Mouse (Mus musculus): ENCODE results near the gene Fry. TPM values are rescaled to one million over a fixed set of nuclear protein-coding genes. Genes with fewer than 3 reads are reported as not detected.

The Fry gene
- polyA plus RNA-seq, 1 experiment from 2014 or later: 14.7 TPM

DNA sequence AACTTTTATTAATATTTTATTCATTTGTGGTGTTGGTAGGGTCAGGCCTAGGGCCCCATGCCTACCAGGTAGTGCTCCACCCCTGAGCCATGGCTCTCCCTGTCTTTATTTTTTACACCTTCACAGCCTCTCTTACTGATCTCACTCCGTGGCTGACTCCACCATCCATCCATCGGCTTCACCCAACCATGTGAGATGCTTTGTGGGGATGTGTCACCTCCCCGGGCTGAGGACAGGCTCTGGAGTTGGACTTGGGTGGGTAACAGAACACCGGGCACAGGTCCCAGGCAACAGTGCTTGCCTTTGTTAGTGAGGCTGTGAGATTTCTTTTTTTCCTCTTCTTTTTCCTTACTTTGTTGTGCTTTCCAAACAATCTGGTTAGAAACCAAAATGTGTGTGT is 67.7 kb downstream of the Fry start:
- 81% methylated on average over 4 of the region's 4 CpGs for WGBS
- Histone ChIP-seq H3K27me3 (ENCODE audit: insufficient read depth, poor library complexity, severe bottlenecking) (no peaks in the 10 kb centered on the region), H3K9me3 (no peaks in the 10 kb centered on the region; the same call in 1 of the 2 replicates), H3K4me3 (no peak overlapping the region), H3K36me3 (0 out of 2 replicates have a peak, but pooled peaks cover 3% of the 10 kb centered on the region), H3K27ac (no peak overlapping the region), H3K4me1 (no peaks in the 10 kb centered on the region)
- peak; percentile 59 for DNase-seq (ENCODE audit: low spot score)

DNA sequence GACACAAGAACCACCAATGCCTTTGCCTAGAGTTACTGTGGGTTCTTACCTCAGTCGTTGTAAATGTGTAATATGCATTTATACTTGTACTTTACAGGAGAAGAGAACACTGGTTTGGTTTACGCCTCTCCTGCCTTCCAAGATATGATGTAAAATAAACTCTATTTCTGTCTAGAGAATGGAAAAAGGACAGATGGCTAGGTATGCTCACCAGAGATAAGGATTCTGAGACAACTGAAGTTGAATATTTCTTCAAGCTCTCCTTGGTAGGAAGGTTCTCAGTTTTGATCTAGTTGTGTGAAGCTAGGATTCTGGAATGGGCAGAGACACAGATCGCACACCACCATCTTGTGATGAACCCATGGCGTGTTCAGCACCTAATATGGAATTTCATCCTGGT is 68.2 kb downstream of the Fry start:
- Histone ChIP-seq H3K27me3 (ENCODE audit: insufficient read depth, poor library complexity, severe bottlenecking) (no peaks in the 10 kb centered on the region), H3K9me3 (no peaks in the 10 kb centered on the region; the same call in 1 of the 2 replicates), H3K27ac (no peak overlapping the region), H3K36me3 (0 out of 2 replicates have a peak, but pooled peaks cover 3% of the 10 kb centered on the region), H3K4me3 (no peak overlapping the region), H3K4me1 (no peaks in the 10 kb centered on the region)
- WGBS: 84% methylated on average over 4 of the region's 4 CpGs
- DNase-seq (ENCODE audit: low spot score): no peak

DNA sequence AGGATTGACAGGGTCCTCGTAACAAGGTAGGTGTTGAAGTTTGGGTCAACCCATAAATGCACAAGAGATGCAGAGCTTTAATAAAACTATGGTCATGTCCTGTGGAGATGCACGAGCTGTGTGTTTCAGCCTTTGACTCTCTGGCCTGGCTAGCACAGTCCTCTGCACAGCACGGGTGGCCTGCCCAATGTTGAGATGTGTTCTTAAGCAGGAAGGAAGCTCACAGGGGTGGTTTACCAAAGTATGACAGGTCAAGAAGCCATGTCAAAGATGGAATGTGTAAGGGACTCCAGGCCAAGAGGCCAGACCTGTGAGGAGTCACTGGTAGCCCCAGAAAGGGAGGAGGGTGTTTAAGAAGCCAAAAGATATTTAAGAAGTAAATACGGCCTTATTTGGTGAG is 69.6 kb downstream of the Fry start:
- peak; percentile 55 for DNase-seq (ENCODE audit: low spot score)
- WGBS: 82% methylated on average over 4 of the region's 4 CpGs
- Histone ChIP-seq H3K36me3 (0 out of 2 replicates have a peak, but pooled peaks cover 3% of the 10 kb centered on the region), H3K27me3 (ENCODE audit: insufficient read depth, poor library complexity, severe bottlenecking) (no peaks in the 10 kb centered on the region), H3K4me3 (no peak overlapping the region), H3K27ac (no peak overlapping the region), H3K9me3 (no peaks in the 10 kb centered on the region; the same call in 1 of the 2 replicates), H3K4me1 (no peaks in the 10 kb centered on the region)

DNA sequence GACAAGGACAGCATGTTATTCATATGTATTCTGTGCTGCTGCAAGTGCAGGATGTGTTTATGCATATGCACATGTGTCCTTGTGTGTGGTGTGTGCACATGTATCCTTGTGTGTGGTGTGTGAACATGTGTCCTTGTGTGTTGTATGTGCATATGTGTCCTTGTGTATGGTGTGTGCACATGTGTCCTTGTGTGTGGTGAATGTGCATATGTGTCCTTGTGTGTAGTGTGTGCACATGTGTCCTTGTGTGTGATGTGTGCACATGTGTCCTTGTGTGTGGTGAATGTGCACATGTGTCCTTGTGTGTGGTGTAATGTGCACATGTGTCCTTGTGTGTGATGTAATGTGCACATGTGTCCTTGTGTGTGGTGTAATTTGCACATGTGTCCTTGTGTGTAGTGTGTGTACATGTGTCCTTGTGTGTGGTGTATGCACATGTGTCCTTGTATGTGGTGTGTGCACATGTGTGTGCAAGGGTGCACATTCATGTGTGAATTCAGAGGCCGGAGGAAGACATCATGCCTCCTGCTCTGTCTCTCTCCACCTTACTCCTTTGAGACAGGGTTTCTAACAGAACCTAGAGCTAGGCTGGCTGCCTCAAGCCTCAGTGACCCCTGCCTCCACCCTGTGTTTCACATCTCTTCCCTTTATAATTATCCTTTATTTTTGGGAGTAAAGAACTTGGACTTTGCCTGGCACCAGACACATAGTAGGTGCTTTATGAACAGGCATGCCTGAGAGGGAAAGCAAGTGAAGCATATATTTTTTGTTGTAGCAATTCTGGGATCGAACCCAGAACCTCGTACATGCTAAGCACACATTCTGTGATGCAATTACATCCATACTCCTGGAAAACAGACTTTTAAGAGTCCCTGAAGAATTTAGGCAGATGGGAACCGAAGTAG is 72.3 kb downstream of the Fry start:
- no peak overlapping the region for H3K4me3 ChIP-seq
- H3K9me3 ChIP-seq: no peaks in the 10 kb centered on the region; the same call in 1 of the 2 replicates
- DNase-seq (ENCODE audit: low spot score): peak; percentile 58
- WGBS: 85% methylated on average over 4 of the region's 4 CpGs
- no peak overlapping the region for H3K27ac ChIP-seq
- 0 out of 2 replicates have a peak, but pooled peaks cover 3% of the 10 kb centered on the region for H3K36me3 ChIP-seq
- no peaks in the 10 kb centered on the region for H3K27me3 ChIP-seq (ENCODE audit: insufficient read depth, poor library complexity, severe bottlenecking)
- H3K4me1 ChIP-seq: no peaks in the 10 kb centered on the region

DNA sequence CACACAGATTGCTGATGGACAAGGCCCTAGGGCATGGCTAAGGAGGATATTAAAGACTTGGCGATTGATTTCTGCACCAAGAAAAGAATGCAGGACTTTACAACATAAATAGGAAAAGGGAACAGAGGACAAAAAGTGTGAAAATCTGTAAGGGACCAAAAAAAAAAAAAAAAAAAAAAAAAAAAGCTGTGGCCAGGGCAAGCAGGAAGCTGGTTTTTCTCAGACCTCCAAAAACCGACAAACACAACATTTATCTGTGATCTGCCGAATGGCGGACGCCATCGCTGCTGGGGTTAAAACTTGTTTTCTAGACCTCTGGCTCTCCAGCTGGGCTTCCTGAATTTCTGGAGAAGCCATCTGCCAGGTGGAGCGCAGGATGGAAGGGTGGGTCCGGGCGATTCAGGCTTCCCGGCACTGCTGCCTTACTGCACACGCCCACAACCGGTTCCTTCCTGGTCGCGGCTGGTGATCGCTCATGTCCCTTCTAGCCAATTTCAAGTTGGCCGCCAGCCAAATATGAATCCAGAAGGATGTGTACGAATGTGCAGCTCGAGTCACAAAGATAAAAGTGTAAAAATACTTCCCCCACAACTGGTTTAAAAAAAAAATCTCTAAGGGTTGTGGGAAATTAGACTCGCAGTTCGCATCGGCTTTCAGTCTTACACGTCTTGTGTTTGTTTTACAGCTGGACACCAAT is 77.2 kb downstream of the Fry start:
- DNase-seq (ENCODE audit: low spot score): peak; percentile 84
- Histone ChIP-seq H3K4me1 (no peaks in the 10 kb centered on the region), H3K9me3 (no peaks in the 10 kb centered on the region; the same call in 1 of the 2 replicates), H3K4me3 (peak overlapping the region; percentile 62), H3K27ac (peak overlapping the region; percentile 77), H3K27me3 (ENCODE audit: insufficient read depth, poor library complexity, severe bottlenecking) (no peaks in the 10 kb centered on the region), H3K36me3 (0 out of 2 replicates have a peak, but pooled peaks cover under 1% of the 10 kb centered on the region)
- WGBS: 5% methylated on average over 22 of the region's 22 CpGs

DNA sequence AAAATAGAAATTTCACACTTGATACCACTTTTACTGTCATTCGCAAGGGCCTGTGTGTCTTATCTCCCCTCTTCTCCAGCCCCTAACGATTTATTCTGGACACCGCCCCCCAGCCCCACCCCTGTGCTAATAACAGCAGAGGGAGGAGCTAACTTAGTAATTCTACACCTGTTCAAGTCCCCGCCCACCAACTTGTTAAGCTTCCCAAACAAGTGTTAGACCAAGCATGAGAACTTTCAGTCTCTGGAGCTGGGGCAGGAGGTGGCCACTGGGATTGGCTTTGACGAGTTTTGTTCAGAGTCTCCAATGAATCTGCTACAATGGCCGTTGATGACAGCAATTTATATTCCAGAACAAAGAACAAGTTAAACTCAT is 77.8 kb downstream of the Fry start:
- H3K4me1 ChIP-seq: no peaks in the 10 kb centered on the region
- WGBS: 6% methylated on average over 6 of the region's 6 CpGs
- no peaks in the 10 kb centered on the region for H3K9me3 ChIP-seq
- peak overlapping the region; percentile 62 for H3K4me3 ChIP-seq
- H3K36me3 ChIP-seq: no peaks in the 10 kb centered on the region
- H3K27me3 ChIP-seq (ENCODE audit: insufficient read depth, poor library complexity, severe bottlenecking): no peaks in the 10 kb centered on the region
- H3K27ac ChIP-seq: peak overlapping the region; percentile 77
- peak; percentile 81 for DNase-seq (ENCODE audit: low spot score)

DNA sequence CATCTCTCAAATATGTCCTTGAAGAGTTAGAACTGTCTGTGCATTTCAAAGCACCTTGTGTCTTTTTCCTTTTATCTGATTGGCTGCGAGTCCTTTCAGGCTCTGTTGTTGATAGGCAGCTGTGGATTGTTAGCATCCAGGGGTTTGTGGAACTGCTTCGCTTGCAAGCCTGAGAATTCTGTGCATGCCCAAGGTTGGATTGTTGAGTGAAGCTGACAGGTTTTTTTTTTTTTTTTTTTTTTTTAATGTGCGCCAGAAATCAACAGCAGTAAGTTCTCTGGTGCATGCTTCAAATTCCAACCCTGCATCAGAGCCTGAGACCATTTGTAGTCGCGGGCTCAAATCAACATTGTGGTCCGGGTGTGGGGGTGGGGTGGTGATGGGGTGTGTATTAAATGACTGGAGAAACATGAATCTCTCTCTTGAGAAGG is 78.5 kb downstream of the Fry start:
- H3K36me3 ChIP-seq: no peaks in the 10 kb centered on the region
- H3K9me3 ChIP-seq: no peaks in the 10 kb centered on the region
- WGBS: 16% methylated on average over 6 of the region's 6 CpGs
- peak; percentile 70 for DNase-seq (ENCODE audit: low spot score)
- H3K27me3 ChIP-seq (ENCODE audit: insufficient read depth, poor library complexity, severe bottlenecking): no peaks in the 10 kb centered on the region
- H3K27ac ChIP-seq: 0 out of 2 replicates have a peak overlapping the region, but pooled peaks have one; percentile 77
- peak overlapping the region; percentile 62 for H3K4me3 ChIP-seq
- no peaks in the 10 kb centered on the region for H3K4me1 ChIP-seq

DNA sequence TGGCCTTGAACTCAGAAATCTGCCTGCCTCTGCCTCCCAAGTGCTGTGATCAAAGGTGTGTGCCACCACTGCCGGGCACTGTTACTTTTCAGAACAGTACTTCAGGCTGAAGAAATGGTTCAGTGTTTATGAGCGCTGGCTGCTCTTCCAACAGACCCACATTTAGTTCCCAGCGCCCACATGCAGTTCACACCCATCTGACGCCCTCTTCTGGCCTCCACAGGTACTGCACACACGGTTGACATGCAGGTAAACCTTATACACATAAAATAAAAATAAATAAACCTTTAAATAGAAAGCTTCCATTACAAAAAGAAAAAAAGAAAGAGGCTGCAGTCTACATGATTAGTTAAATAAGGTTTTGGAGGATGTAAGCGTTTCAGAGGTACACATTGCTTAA is 88.3 kb downstream of the Fry start:
- 86% methylated on average over 6 of the region's 6 CpGs for WGBS

DNA sequence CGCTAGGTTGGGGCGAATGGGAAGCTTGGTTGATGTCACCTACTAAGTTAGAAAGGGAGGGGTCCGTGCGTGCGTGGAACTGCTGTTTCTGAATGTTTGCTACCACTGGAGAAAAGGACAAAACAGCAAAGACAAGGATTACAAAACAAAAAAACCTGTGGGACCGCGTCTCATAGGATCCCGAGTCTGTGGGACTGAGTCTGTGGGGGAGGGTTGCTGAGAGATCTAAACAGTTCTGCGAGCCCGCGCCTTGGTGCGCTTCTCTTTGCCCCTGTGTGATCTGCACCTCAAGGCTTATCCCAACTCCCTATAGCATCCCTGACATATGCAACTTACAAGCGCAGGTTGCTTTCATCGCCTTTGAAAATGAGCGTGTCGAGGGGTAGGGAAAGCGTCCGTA is 89.2 kb downstream of the Fry start:
- H3K27me3 ChIP-seq (ENCODE audit: insufficient read depth, poor library complexity, severe bottlenecking): no peaks in the 10 kb centered on the region
- H3K27ac ChIP-seq: no peak overlapping the region
- peaks cover 2% of the 10 kb centered on the region; the same call in 1 of the 2 replicates for H3K36me3 ChIP-seq
- no peak for DNase-seq (ENCODE audit: low spot score)
- peak overlapping the region; percentile 41 for H3K4me3 ChIP-seq
- 31% methylated on average over 18 of the region's 18 CpGs for WGBS
- H3K9me3 ChIP-seq: no peaks in the 10 kb centered on the region
- 0 out of 2 replicates have a peak, but pooled peaks cover 7% of the 10 kb centered on the region for H3K4me1 ChIP-seq

More for the DNA sequence above, 88.3 kb downstream of the Fry start:
- Histone ChIP-seq H3K4me3 (no peak overlapping the region), H3K4me1 (0 out of 2 replicates have a peak, but pooled peaks cover 7% of the 10 kb centered on the region), H3K36me3 (peaks cover 2% of the 10 kb centered on the region; the same call in 1 of the 2 replicates), H3K9me3 (no peaks in the 10 kb centered on the region), H3K27ac (no peak overlapping the region), H3K27me3 (ENCODE audit: insufficient read depth, poor library complexity, severe bottlenecking) (no peaks in the 10 kb centered on the region)
- DNase-seq (ENCODE audit: low spot score): no peak

DNA sequence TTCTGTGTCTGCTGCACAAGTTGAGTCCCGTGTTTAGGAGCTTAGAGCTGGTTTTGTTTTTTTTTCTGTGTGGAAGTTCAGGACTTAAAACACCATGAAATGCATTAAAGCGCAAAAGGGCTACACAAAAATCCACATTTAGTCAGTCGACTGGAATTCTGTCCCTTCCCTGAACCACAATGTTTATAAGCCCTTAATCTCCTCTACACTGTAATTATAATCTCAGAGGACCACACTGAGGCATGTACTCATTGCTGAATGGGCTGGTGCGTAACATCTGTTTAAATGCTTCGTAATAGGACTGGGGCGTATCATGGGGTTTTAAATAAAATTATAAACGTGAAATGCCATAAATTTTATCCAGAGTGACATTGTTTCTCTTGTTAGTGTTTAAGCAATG is 89.6 kb downstream of the Fry start:
- Histone ChIP-seq H3K4me3 (peak overlapping the region; percentile 41; the same call in 1 of the 2 replicates), H3K27ac (no peak overlapping the region)

DNA sequence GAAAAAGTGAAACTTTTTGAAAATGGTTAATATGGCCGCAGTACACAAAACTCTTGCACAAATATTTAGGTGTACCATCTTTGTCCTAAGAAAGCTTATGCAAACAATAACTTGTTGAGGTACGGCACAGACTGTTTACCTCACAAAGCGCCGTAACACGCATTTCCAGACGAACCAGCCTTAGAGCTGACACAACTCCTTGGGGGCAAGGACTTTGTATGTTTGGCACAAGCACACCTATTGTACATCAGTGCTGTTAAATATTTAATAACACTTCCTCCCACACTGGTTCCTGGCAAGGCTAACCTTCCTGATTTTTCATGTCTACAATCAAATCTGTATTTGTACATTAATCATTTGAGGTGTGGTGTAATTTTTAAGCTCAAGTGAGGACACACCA is 95.6 kb downstream of the Fry start:
- Histone ChIP-seq H3K4me1 (no peaks in the 10 kb centered on the region), H3K4me3 (no peak overlapping the region), H3K27ac (no peak overlapping the region), H3K9me3 (no peaks in the 10 kb centered on the region), H3K27me3 (ENCODE audit: insufficient read depth, poor library complexity, severe bottlenecking) (no peaks in the 10 kb centered on the region), H3K36me3 (no peaks in the 10 kb centered on the region)
- no peak for DNase-seq (ENCODE audit: low spot score)
- WGBS: 89% methylated on average over 6 of the region's 6 CpGs

More for the DNA sequence above, 89.6 kb downstream of the Fry start:
- no peaks in the 10 kb centered on the region for H3K27me3 ChIP-seq (ENCODE audit: insufficient read depth, poor library complexity, severe bottlenecking)
- WGBS: 63% methylated on average over 7 of the region's 7 CpGs
- H3K4me1 ChIP-seq: 0 out of 2 replicates have a peak, but pooled peaks cover 7% of the 10 kb centered on the region
- peaks cover 2% of the 10 kb centered on the region; the same call in 1 of the 2 replicates for H3K36me3 ChIP-seq
- no peak for DNase-seq (ENCODE audit: low spot score)
- H3K9me3 ChIP-seq: no peaks in the 10 kb centered on the region

DNA sequence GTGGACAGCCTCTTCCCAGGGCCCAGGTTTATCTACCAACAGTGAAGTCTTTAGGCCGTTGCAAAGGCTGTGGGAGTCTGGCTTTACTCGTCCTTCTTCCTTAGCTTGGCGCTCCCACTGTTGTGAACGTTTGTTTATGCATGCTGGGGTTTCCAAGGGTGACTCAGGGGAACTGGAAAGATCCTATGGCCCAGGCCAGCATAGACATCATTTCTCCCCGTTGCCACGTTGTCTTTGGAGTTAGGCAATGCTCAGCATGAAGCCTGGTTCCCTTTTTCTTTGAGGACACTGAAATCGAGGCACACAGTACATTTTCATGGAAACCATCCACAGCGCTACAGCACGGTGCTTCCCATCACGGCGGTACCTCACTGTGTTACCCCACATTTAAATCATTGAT is 97.6 kb downstream of the Fry start:
- DNase-seq (ENCODE audit: low spot score): no peak
- Histone ChIP-seq H3K27me3 (ENCODE audit: insufficient read depth, poor library complexity, severe bottlenecking) (no peaks in the 10 kb centered on the region), H3K27ac (no peak overlapping the region), H3K4me1 (no peaks in the 10 kb centered on the region), H3K4me3 (no peak overlapping the region), H3K9me3 (no peaks in the 10 kb centered on the region), H3K36me3 (no peaks in the 10 kb centered on the region)
- 61% methylated on average over 11 of the region's 11 CpGs for WGBS

DNA sequence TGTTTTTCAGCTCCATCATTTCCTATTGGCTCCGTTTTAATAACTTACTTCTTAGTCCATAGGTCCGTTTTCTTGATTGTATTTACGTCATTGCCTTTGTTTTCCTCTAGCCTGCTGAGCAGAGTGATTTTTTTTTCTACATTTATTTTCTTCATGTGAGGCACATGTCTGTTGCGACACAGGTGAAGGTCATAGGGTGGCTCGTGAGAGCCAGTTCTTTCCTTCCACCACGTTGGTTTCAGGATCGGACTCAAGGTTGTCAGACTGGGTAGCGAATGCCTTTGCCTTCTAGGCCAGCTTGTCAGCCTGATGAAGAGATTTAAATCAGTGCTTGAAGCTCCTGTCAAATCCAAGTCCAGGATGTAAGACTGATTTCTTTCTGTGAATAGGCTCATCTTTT is 101.0 kb downstream of the Fry start:
- Histone ChIP-seq H3K27ac (no peak overlapping the region), H3K27me3 (ENCODE audit: insufficient read depth, poor library complexity, severe bottlenecking) (no peaks in the 10 kb centered on the region), H3K4me1 (no peaks in the 10 kb centered on the region), H3K9me3 (no peaks in the 10 kb centered on the region), H3K4me3 (no peak overlapping the region), H3K36me3 (no peaks in the 10 kb centered on the region)
- 84% methylated on average over 8 of the region's 8 CpGs for WGBS
- no peak for DNase-seq (ENCODE audit: low spot score)

All from heart, embryonic 10.5 days (tissue).